Mouse (Mus musculus): ENCODE data around the gene Cercam. TPM values are rescaled to one million over a fixed set of nuclear protein-coding genes. Genes with fewer than 3 reads are reported as not detected.
A peak's percentile ranks its signal among the peaks of the same experiment; 100 is the strongest.

Gene Cercam
- polyA plus RNA-seq, 2 experiments, result 28.1 to 53.7 TPM

- ATAC-seq (ENCODE audit: low FRiP score, low read depth) (no peak), DNase-seq (ENCODE audit: low spot score) (no peak)
- no peak overlapping the region for H3K9ac ChIP-seq (ENCODE audit: low read depth, low read length, severe bottlenecking)
- H3K4me2 ChIP-seq (replicated peaks; ENCODE audit: low read depth, low read length, severe bottlenecking), result no peak overlapping the region
- no peaks in the 10 kb centered on the region for H3K27me3 ChIP-seq (ENCODE audit: control insufficient read depth, insufficient read depth, low read length)
- no peak overlapping the region for H3K27ac ChIP-seq (replicated peaks; ENCODE audit: low read depth, low read length)
- WGBS, result 82% methylated on average over 10 of the region's 10 CpGs
- no peaks in the 10 kb centered on the region for H3K4me1 ChIP-seq (ENCODE audit: control insufficient read depth, insufficient read depth, low read length)
- no peak overlapping the region for H3K4me3 ChIP-seq (replicated peaks; ENCODE audit: low read length)
- H3K36me3 ChIP-seq (ENCODE audit: control insufficient read depth, insufficient read depth, low read length), result peaks cover 58% of the 10 kb centered on the region
- TF ChIP-seq POLR2A (IDR thresholded peaks at IDR 0.05; ENCODE audit: borderline replicate concordance, extremely low read depth, insufficient read depth, insufficient read length), result no peak
- H3K9me3 ChIP-seq (ENCODE audit: control insufficient read depth, low read length), result no peaks in the 10 kb centered on the region
Observed at GRCm38 (mm10) chr2:29930506-29930905, 61.5 kb downstream of the Cercam start.

GRCm38 (mm10) chr2:29931194-29931593 lies 62.2 kb downstream of the Cercam start:
- Histone ChIP-seq H3K27ac (replicated peaks; ENCODE audit: low read depth, low read length) (no peak overlapping the region), H3K9me3 (ENCODE audit: control insufficient read depth, low read length) (no peaks in the 10 kb centered on the region), H3K27me3 (ENCODE audit: control insufficient read depth, insufficient read depth, low read length) (no peaks in the 10 kb centered on the region), H3K4me1 (ENCODE audit: control insufficient read depth, insufficient read depth, low read length) (peaks cover 4% of the 10 kb centered on the region; the same call in 1 of the 2 replicates), H3K36me3 (ENCODE audit: control insufficient read depth, insufficient read depth, low read length) (peaks cover 51% of the 10 kb centered on the region), H3K4me2 (replicated peaks; ENCODE audit: low read depth, low read length, severe bottlenecking) (no peak overlapping the region), H3K4me3 (replicated peaks; ENCODE audit: low read length) (no peak overlapping the region), H3K9ac (ENCODE audit: low read depth, low read length, severe bottlenecking) (no peak overlapping the region)
- DNase-seq (ENCODE audit: low spot score) (peak; percentile 20), ATAC-seq (ENCODE audit: low FRiP score, low read depth) (no peak)
- WGBS, result 88% methylated on average over 6 of the region's 6 CpGs
- TF ChIP-seq POLR2A (IDR thresholded peaks at IDR 0.05; ENCODE audit: borderline replicate concordance, extremely low read depth, insufficient read depth, insufficient read length), result no peak

Small RNAs within 50 kb of the gene (microRNA-seq; reads per million reads assigned to microRNA genes)
- not detected for gene Mir219a-2
- not detected for gene Mir219b

Other genes starting within 250 kb of the Cercam start
- gene Rapgef1, start 249.4 kb upstream of the Cercam start, polyA plus RNA-seq (2012; rRNA removed), result 51.1 and 61.1 TPM in 2 replicates
- gene Rapgef1, start 249.4 kb upstream of the Cercam start, polyA plus RNA-seq (2014; fragmentation: Nextera tagmentation; extraction: Ambion mirVana), result 20.8 and 23.0 TPM in 2 replicates
- 0.05 and 0.08 TPM in 2 replicates for gene Gm13420, start 117.5 kb upstream of the Cercam start, polyA plus RNA-seq (2012; rRNA removed)
- gene Gm13420, start 117.5 kb upstream of the Cercam start, polyA plus RNA-seq (2014; fragmentation: Nextera tagmentation; extraction: Ambion mirVana), result 0.17 TPM in 1 of 2 replicates, not detected in the other
- not detected in 2 replicates for gene Gm13547, start 109.9 kb upstream of the Cercam start, polyA plus RNA-seq (2012; rRNA removed)
- gene Gm13547, start 109.9 kb upstream of the Cercam start, polyA plus RNA-seq (2014; fragmentation: Nextera tagmentation; extraction: Ambion mirVana), result 0.98 TPM in 1 of 2 replicates, not detected in the other
- 27.2 and 31.6 TPM in 2 replicates for gene Coq4, start 81.7 kb upstream of the Cercam start, polyA plus RNA-seq (2012; rRNA removed)
- gene Coq4, start 81.7 kb upstream of the Cercam start, polyA plus RNA-seq (2014; fragmentation: Nextera tagmentation; extraction: Ambion mirVana), result 29.4 and 34.1 TPM in 2 replicates
- gene Trub2, start 80.7 kb upstream of the Cercam start, polyA plus RNA-seq (2012; rRNA removed), result 45.8 and 49.2 TPM in 2 replicates
- gene Trub2, start 80.7 kb upstream of the Cercam start, polyA plus RNA-seq (2014; fragmentation: Nextera tagmentation; extraction: Ambion mirVana), result 24.2 and 29.5 TPM in 2 replicates
- gene Slc27a4, start 66.5 kb upstream of the Cercam start, polyA plus RNA-seq (2012; rRNA removed), result 24.0 and 29.7 TPM in 2 replicates
- 17.1 and 17.7 TPM in 2 replicates for gene Slc27a4, start 66.5 kb upstream of the Cercam start, polyA plus RNA-seq (2014; fragmentation: Nextera tagmentation; extraction: Ambion mirVana)
- 68.3 and 87.6 TPM in 2 replicates for gene Urm1, start 49.1 kb upstream of the Cercam start, polyA plus RNA-seq (2012; rRNA removed)
- gene Urm1, start 49.1 kb upstream of the Cercam start, polyA plus RNA-seq (2014; fragmentation: Nextera tagmentation; extraction: Ambion mirVana), result 26.3 and 28.3 TPM in 2 replicates
- gene Odf2, start 20.1 kb downstream of the Cercam start, polyA plus RNA-seq (2012; rRNA removed), result 84.6 and 88.0 TPM in 2 replicates
- 42.3 and 47.0 TPM in 2 replicates for gene Odf2, start 20.1 kb downstream of the Cercam start, polyA plus RNA-seq (2014; fragmentation: Nextera tagmentation; extraction: Ambion mirVana)
- gene Gle1, start 66.3 kb downstream of the Cercam start, polyA plus RNA-seq (2012; rRNA removed), result 42.0 and 42.3 TPM in 2 replicates
- 49.7 and 54.5 TPM in 2 replicates for gene Gle1, start 66.3 kb downstream of the Cercam start, polyA plus RNA-seq (2014; fragmentation: Nextera tagmentation; extraction: Ambion mirVana)
- 176 and 206 TPM in 2 replicates for gene Sptan1, start 96.4 kb downstream of the Cercam start, polyA plus RNA-seq (2012; rRNA removed)
- gene Sptan1, start 96.4 kb downstream of the Cercam start, polyA plus RNA-seq (2014; fragmentation: Nextera tagmentation; extraction: Ambion mirVana), result 150 and 153 TPM in 2 replicates
- gene Wdr34, start 179.7 kb downstream of the Cercam start, polyA plus RNA-seq (2012; rRNA removed), result 44.0 and 53.5 TPM in 2 replicates
- gene Wdr34, start 179.7 kb downstream of the Cercam start, polyA plus RNA-seq (2014; fragmentation: Nextera tagmentation; extraction: Ambion mirVana), result 30.1 and 33.1 TPM in 2 replicates
- gene Set, start 188.2 kb downstream of the Cercam start, polyA plus RNA-seq (2012; rRNA removed), result 178 and 295 TPM in 2 replicates
- gene Set, start 188.2 kb downstream of the Cercam start, polyA plus RNA-seq (2014; fragmentation: Nextera tagmentation; extraction: Ambion mirVana), result 426 and 451 TPM in 2 replicates
- 24.8 and 26.9 TPM in 2 replicates for gene Pkn3, start 208.5 kb downstream of the Cercam start, polyA plus RNA-seq (2012; rRNA removed)
- 5.9 and 6.4 TPM in 2 replicates for gene Pkn3, start 208.5 kb downstream of the Cercam start, polyA plus RNA-seq (2014; fragmentation: Nextera tagmentation; extraction: Ambion mirVana)
- 53.2 and 68.8 TPM in 2 replicates for gene Zdhhc12, start 224.5 kb downstream of the Cercam start, polyA plus RNA-seq (2012; rRNA removed)
- 21.9 and 23.2 TPM in 2 replicates for gene Zdhhc12, start 224.5 kb downstream of the Cercam start, polyA plus RNA-seq (2014; fragmentation: Nextera tagmentation; extraction: Ambion mirVana)

Measured in limb, embryonic 14.5 days (tissue).